Mouse (Mus musculus): ENCODE measurements at regions not wholly inside any gene's neighbourhood (a gene's known extent, or its start where the extent isn't known, plus 50 kb on each side); places are given as distances from the start of the nearest gene placed in this dataset.

DNA sequence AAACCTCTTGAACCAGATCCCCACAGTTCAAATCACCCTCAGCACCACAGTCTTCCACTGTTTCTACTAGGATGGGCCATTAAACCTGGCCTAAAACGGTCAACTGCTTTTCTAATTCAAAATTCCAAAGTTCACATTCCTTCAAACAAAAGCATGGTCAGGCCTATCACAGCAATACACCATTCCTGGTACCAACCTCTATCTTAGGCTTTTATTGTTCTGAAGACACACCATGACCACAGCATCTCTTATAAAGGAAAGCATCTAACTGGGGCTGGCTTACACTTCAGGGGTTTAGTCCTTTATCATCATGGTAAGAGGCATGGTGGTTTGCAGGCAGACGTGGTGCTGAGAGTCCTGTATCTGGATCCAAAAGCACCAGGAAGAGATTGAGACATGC, 560.4 kb upstream of the Adam5 start:
- TF ChIP-seq CTCF (IDR thresholded peaks at IDR 0.05; ENCODE audit: borderline replicate concordance, control insufficient read depth, extremely low read depth, insufficient read depth, low read length, poor library complexity) (no peak), POLR2A (IDR thresholded peaks at IDR 0.05; ENCODE audit: control insufficient read depth, extremely low read depth, insufficient read depth, low read length, poor library complexity) (no peak)
